Mouse (Mus musculus) testis, adult 2 months (tissue): Measurements from ENCODE around the gene Mecr.

ENCODE experiments used
- CTCF ChIP-seq: fragments of 200-500 bp; IDR thresholded peaks from 2 replicates; pipeline ENCODE4 v1.5.1; 2012; ENCODE audit warnings: low read depth, mild to moderate bottlenecking, inconsistent platforms, low read length, moderate library complexity; ENCODE audit not compliant: control insufficient read depth, insufficient read depth, insufficient replicate concordance
- POLR2A ChIP-seq: fragments of 200-500 bp; IDR thresholded peaks from 2 replicates; pipeline ENCODE4 v1.6.1; 2012; ENCODE audit warnings: low read depth, mild to moderate bottlenecking, inconsistent platforms, low read length, moderate library complexity; ENCODE audit not compliant: control insufficient read depth

GRCm38 (mm10) chr4:131907912-131908311 is 64.6 kb downstream of the Mecr start:
- TF ChIP-seq POLR2A (no peak), CTCF (peak; percentile 47; the same call in 1 of the 2 replicates)
